Mouse (Mus musculus): ENCODE results near the gene Ppp2r2c.

The Ppp2r2c gene

GRCm38 (mm10) chr5:36979001-36979400, 110.7 kb downstream of the Ppp2r2c start:
- DNase-seq (ENCODE audit: low spot score in 2 of 2) = no peak

GRCm38 (mm10) chr5:36979631-36980030, 111.3 kb downstream of the Ppp2r2c start:
- no peak for DNase-seq (ENCODE audit: low spot score in 2 of 2)

GRCm38 (mm10) chr5:36982271-36982670, 114.0 kb downstream of the Ppp2r2c start:
- DNase-seq (ENCODE audit: low spot score in 2 of 2) = no peak

GRCm38 (mm10) chr5:36986617-36987016, 118.3 kb downstream of the Ppp2r2c start:
- no peak for DNase-seq (ENCODE audit: low spot score in 2 of 2)

DNA sequence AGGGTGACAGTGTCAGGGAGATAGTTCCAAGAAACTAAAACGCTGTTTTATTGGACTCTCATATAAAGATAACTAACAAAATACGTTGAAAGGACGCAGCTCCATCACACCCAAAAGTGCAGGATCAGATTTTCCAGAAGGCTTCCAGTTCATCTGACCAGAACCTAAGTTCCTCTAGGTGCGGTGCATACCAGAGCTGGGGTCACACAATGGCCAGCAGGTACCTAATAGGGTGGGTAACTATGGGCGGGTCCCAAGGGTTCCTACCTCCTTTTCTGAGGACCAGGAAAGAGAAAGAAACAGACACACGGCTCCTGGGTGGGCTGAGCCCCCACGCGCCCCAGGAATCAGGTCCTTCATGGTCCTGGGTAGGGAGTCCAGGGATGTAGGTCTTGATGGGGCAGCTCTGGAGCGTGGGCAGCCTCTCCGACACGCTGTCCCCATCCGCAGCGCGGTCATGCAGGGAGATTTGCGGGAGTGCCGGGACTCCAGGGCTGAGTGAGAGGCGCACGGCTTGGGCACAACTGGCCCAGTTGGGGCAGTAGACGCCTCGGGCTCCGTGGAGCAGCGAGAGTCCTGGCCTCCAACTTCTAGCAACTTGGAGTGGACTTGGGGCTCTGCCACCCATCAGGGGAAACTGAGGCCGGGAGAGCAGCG, 119.9 kb downstream of the Ppp2r2c start:
- no peak for DNase-seq (ENCODE audit: low spot score in 2 of 2)

DNA sequence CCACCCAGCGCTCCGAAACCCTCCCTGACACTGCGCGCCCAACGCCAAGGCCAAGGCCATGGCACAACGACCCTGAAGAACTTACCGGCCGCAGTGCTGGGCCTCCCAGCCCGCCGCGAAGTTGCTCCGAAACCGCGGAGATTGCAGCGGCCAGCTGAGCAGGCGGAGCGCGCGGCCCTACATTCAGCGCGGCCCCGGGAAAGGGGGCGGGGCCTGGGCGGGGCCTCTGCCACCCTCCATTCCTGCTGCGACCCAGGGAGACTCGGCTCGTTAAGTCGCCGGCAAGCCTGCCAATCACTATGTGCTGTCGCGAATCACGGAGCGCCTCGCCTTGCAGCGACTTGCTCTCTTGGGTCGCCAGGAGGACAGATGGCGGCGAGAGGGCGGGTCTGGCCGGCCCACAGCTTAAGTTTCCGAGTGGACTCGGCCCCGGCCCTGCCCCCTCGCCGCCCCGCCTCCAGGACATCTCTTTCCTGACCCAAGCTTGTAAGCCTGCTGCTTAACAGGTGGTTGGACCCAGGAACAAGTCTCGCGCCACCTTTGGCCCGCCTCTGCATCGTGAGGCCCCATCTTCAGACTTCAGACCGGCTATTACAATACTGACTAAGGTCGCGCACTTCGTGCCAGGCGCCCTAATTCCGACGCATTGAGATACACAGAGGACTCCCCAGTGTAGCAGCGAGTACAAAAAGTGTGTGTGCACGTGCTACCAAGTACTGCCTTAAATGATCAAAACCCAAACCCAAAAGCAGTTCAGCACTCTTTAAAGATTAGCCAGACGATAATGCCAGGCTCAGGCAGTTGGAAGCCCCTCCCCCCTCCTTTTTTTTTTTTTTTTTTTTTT, 120.7 kb downstream of the Ppp2r2c start, which contains the start of gene Wfs1:
Gene Wfs1, minus strand, starts transcription at position 425 of the 844 bp plus-strand sequence.
- peak; percentile 89 to 96 for DNase-seq (ENCODE audit: low spot score in 2 of 2)

DNA sequence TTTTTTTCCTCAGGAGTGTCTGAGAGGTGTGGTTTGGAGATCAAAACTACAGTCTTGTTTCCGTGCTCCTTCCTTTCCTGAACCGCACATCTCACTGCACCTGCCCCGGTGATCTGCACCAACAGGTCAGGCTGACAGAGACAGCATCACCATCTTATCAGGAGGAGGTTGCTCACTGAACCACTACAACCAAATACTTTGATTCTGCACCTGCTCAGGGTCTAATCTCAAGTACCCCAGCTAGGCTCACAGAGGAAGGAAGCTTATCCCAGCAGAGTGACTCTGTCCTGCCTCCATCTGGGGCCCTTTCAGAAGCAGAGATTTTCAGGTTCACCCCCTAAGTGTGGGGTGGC, 121.3 kb downstream of the Ppp2r2c start:
- no peak for DNase-seq (ENCODE audit: low spot score in 2 of 2)

DNA sequence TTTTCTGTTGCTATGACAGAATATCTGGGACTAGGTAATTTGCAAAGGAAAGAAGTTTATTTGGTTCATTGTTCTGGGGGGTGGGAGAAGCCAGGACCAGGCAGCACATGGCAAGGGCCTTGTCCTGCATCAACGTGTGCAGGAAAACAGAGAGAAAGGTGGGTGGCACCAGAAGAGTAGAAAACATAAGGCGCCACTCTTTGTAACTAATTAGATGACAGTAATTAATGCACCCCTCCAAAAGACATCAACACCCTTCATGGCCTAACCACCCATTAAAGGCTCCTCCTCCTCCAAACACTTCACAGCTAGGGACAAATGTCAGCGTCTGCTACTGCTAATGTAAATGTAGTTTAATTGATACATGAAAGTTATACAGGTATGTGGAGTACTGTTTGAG, 121.9 kb downstream of the Ppp2r2c start:
- no peak for DNase-seq (ENCODE audit: low spot score in 2 of 2)

- DNase-seq (ENCODE audit: low spot score in 2 of 2) = no peak
Measured at GRCm38 (mm10) chr5:36990631-36991350, 122.5 kb downstream of the Ppp2r2c start.

GRCm38 (mm10) chr5:36996410-36996809, 128.1 kb downstream of the Ppp2r2c start:
- peak; percentile 39 to 55 for DNase-seq (ENCODE audit: low spot score in 2 of 2)

GRCm38 (mm10) chr5:36997996-36998395, 129.7 kb downstream of the Ppp2r2c start:
- DNase-seq (ENCODE audit: low spot score in 2 of 2) = peak in 1 of 2 experiments; percentile 27

DNA sequence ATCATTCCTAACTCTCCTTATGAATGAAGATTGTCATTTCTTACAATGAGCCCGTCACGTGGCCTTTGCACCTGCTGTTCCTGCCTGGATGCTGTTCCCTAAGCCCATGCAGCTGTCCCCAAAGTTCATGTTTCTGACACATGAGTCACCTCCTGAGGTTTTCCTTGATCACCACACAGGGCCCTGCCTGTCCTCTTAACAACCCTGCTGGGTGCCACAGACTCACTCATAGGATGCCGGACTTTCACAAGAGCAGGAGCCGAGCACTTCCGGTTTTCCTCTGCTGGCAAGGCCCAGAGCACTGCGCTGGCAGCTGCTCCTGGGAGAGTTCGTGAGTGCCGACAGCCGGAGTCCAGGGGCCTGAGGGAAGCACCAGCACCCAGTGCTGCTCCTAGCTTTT, 132.7 kb downstream of the Ppp2r2c start:
- DNase-seq (ENCODE audit: low spot score in 2 of 2) = no peak

DNA sequence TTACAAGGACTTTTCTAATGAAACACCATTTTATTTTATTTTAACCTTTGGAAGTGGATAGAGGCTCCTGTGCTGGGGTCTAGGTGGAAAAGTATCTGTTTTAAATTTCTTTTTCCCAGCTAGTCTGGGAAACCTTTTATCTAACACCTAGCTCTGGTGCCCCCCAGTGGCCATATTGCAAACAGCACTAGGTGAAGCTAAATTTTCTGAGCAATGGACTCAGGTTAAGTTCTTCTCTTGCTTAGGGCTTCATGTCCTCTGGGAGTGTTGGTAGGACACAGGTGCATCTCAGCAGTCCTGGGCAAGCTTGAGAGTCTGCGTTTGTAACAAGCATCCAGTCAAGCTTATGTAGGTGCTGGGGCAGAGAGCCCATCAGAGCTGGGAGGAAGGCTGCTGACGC, 133.7 kb downstream of the Ppp2r2c start:
- peak in 1 of 2 experiments; percentile 86 for DNase-seq (ENCODE audit: low spot score in 2 of 2)

Measured in left cerebral cortex, adult 9 months (tissue).